ENCODE assay signal across 7 mouse cellular contexts in the genomic region with DNA sequence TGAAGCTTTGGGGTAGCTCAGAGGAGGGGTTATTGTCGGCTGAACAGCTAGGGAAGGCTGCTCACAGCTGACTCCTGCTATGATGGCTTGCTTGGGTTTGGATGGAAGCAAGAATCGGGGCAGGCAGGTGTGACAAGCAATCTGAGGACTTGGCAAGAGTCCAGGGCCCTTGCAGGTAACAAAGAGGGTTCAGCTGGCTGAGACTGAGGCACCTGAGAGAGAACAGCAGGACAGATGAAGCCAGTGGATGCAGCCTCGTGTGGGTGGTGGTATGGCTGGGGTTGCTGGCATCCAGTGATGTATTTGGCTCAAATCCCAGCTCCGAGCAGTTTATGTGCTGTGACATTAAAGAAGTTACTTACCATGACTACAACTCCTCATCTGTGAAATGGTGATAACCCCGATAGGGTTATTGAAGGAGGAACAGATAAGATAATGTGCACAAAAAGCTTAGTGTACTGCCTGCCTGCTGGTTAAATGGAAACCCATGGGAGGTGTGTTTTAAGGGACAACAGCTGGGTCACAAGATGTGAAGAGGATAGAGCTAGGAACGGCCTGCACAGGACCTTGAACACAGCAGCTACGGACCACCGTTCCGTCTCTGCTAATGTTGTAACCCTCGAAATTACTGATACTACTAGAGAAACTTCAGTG. TPM values are rescaled to one million over a fixed set of nuclear protein-coding genes. Genes with fewer than 3 reads are reported as not detected.
DNase-seq lines count a peak whose midpoint lies in the region; ATAC-seq lines count a peak whose summit lies in the region.

No protein-coding gene starts in this region.

- no peak overlapping the region for H3K9ac ChIP-seq in hindbrain, embryonic 15.5 days
- H3K9ac ChIP-seq in midbrain, embryonic 16.5 days (ENCODE audit: low read depth, low read length) = no peak overlapping the region

- H3K4me2 ChIP-seq in hindbrain, embryonic 15.5 days = peak overlapping the region; percentile 80
- peak overlapping the region; percentile 71; the same call in 1 of the 2 replicates for H3K4me2 ChIP-seq in midbrain, embryonic 16.5 days (ENCODE audit: low read length)

- H3K36me3 ChIP-seq in hindbrain, embryonic 15.5 days = no peaks in the 10 kb centered on the region
- H3K36me3 ChIP-seq in midbrain, embryonic 16.5 days (ENCODE audit: control insufficient read depth, insufficient read depth, low read length) = no peaks in the 10 kb centered on the region

- ATAC-seq in hindbrain, embryonic 15.5 days (ENCODE audit: low FRiP score, low read depth) = no peak; the same call in 1 of the 2 replicates
- ATAC-seq in midbrain, embryonic 16.5 days = no peak

- peak; percentile 31 for DNase-seq in left cerebral cortex, postnatal 4 days
- DNase-seq in left cerebral cortex, postnatal 36 days (ENCODE audit: low spot score in 2 of 2) = no peak
- DNase-seq in cerebellum, adult 8-10 months = peak; percentile 41
- DNase-seq in layer of hippocampus, adult 9-10 months (ENCODE audit: low spot score) = no peak
- DNase-seq in embryo, embryonic 10 days (ENCODE audit: low spot score) = no peak

- peak overlapping the region; percentile 73 for H3K27ac ChIP-seq in hindbrain, embryonic 15.5 days (replicated peaks)
- H3K27ac ChIP-seq in midbrain, embryonic 16.5 days (ENCODE audit: low read length) = no peak overlapping the region

- H3K4me3 ChIP-seq in hindbrain, embryonic 15.5 days = no peak overlapping the region; the same call in 1 of the 2 replicates
- H3K4me3 ChIP-seq in midbrain, embryonic 16.5 days (ENCODE audit: low read depth, low read length) = no peak overlapping the region

- H3K9me3 ChIP-seq in hindbrain, embryonic 15.5 days = no peaks in the 10 kb centered on the region
- no peaks in the 10 kb centered on the region for H3K9me3 ChIP-seq in midbrain, embryonic 16.5 days (replicated peaks; ENCODE audit: control insufficient read depth, low read length, poor library complexity, severe bottlenecking)

- intact Hi-C loops in left cerebral cortex, postnatal 4 days (cut with DNase I) = no loop called here
- intact Hi-C loops in left cerebral cortex, postnatal 36 days (cut with DNase I) = loop anchor here (5.0 kb wide), 2 partner anchors 82 to 132 kb away; a partner anchor contains a TSS

- 61% methylated on average over 10 of the region's 10 CpGs for WGBS in hindbrain, embryonic 15.5 days
- WGBS in midbrain, embryonic 16.5 days = 73% methylated on average over 10 of the region's 10 CpGs

- H3K4me1 ChIP-seq in hindbrain, embryonic 15.5 days (replicated peaks) = peaks cover 36% of the 10 kb centered on the region
- H3K4me1 ChIP-seq in midbrain, embryonic 16.5 days (ENCODE audit: control insufficient read depth, insufficient read depth, low read length) = peaks cover 19% of the 10 kb centered on the region

- peaks cover 17% of the 10 kb centered on the region for H3K27me3 ChIP-seq in hindbrain, embryonic 15.5 days
- peaks cover 9% of the 10 kb centered on the region for H3K27me3 ChIP-seq in midbrain, embryonic 16.5 days (ENCODE audit: control insufficient read depth, insufficient read depth, low read depth, low read length)

RNA-seq across cellular contexts. Expression of a gene that starts 5.7 kb away (rescaled TPM):
- total RNA-seq in left cerebral cortex, postnatal 4 days (2021) = 10 to 100 TPM; 94.5 to 96.4 TPM
- 10 to 100 TPM; 78.8 to 94.5 TPM for total RNA-seq in left cerebral cortex, postnatal 36 days (2021)
- polyA plus RNA-seq in hindbrain, embryonic 15.5 days (2015; fragmentation: Nextera tagmentation; extraction: Ambion mirVana) = 60.0 and 65.0 TPM in 2 replicates
- polyA plus RNA-seq in midbrain, embryonic 16.5 days (2015; fragmentation: Nextera tagmentation; extraction: Ambion mirVana) = 64.9 and 65.7 TPM in 2 replicates

RNA-seq across cellular contexts. Expression of a gene that starts 22.2 kb away (rescaled TPM):
- total RNA-seq in left cerebral cortex, postnatal 4 days (2021) = 10 to 100 TPM; 12.5 to 14.7 TPM
- total RNA-seq in left cerebral cortex, postnatal 36 days (2021) = 1 to 10 TPM; 9.5 to 9.8 TPM
- 4.3 and 4.6 TPM in 2 replicates for polyA plus RNA-seq in hindbrain, embryonic 15.5 days (2015; fragmentation: Nextera tagmentation; extraction: Ambion mirVana)
- 1.4 and 1.8 TPM in 2 replicates for polyA plus RNA-seq in midbrain, embryonic 16.5 days (2015; fragmentation: Nextera tagmentation; extraction: Ambion mirVana)

RNA-seq across cellular contexts. Expression of a gene that starts 32.6 kb away (rescaled TPM):
- total RNA-seq in left cerebral cortex, postnatal 4 days (2021) = 1 to 10 TPM in 1 of 2 experiments, under 1 TPM in 1; 0.92 to 1.6 TPM
- total RNA-seq in left cerebral cortex, postnatal 36 days (2021) = under 1 TPM; 0.27 to 0.76 TPM
- polyA plus RNA-seq in hindbrain, embryonic 15.5 days (2015; fragmentation: Nextera tagmentation; extraction: Ambion mirVana) = 3.2 and 4.0 TPM in 2 replicates
- polyA plus RNA-seq in midbrain, embryonic 16.5 days (2015; fragmentation: Nextera tagmentation; extraction: Ambion mirVana) = 1.4 and 2.1 TPM in 2 replicates

RNA-seq across cellular contexts. Expression of a gene that starts 40.6 kb away (rescaled TPM):
- total RNA-seq in left cerebral cortex, postnatal 4 days (2021) = 1 to 10 TPM; 7.4 to 8.5 TPM
- 10 to 100 TPM; 29.3 to 40.2 TPM for total RNA-seq in left cerebral cortex, postnatal 36 days (2021)
- 7.8 and 9.6 TPM in 2 replicates for polyA plus RNA-seq in hindbrain, embryonic 15.5 days (2015; fragmentation: Nextera tagmentation; extraction: Ambion mirVana)
- polyA plus RNA-seq in midbrain, embryonic 16.5 days (2015; fragmentation: Nextera tagmentation; extraction: Ambion mirVana) = 4.9 and 8.3 TPM in 2 replicates

Comparison
In these comparisons a context has a peak if more than half of its experiments do, and no peak if none do; other contexts are left out.
1. DNase-seq: peak in left cerebral cortex, postnatal 4 days (single experiment) and cerebellum, adult 8-10 months (single experiment); none in left cerebral cortex, postnatal 36 days (0 of 2), layer of hippocampus, adult 9-10 months (single experiment) and embryo, embryonic 10 days (single experiment).